Mouse (Mus musculus): ENCODE data around the gene Foxm1. TPM values are rescaled to one million over a fixed set of nuclear protein-coding genes. Genes with fewer than 3 reads are reported as not detected.

Foxm1 gene
- total and polyA plus RNA-seq, 3 experiments, result 0.65 to 0.89 (median 0.80) TPM

DNA sequence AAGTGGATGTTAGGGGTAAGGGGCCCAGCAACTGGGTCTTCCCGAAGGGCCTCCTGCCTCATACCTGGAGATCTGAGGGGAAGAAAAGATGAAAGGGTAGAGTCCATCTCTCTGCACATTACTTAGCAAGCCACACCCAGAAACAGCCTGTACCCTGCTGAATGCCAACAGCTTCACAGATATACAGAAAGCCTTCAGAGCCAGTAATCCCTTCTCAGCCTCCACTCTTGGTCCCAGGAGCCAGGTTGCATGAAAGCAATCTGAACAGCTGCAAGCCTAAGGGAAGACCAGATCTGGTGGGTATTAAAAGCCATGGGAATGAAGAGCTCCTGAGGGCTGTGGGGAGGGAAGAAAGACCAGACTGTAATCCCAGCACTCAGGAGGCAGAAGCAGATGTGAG, 26.4 kb downstream of the Foxm1 start:
- no peak for DNase-seq
- intact Hi-C loops (cut with DNase I), result no loop called here
- WGBS, result 89% methylated on average over 1 of the region's 1 CpGs

DNA sequence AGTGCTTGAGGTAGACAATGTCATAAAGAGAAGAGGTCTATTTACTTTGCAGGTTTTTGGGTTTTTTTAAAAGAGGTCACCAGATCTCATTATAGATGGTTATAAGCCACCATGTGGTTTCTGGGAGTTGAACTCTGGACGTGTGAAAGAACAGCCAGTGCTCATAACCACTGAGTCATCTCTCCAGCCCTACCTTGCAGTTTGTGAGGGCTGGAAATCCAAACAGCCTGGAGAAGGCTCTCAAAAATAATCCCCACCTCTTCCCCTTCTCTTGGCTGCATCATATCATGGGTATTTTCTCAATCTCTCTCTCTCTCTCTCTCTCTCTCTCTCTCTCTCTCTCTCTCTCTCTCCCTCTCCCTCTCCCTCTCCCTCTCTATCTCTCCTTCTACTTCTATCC, 27.9 kb downstream of the Foxm1 start:
- no peaks in the 10 kb centered on the region for H3K27me3 ChIP-seq (ENCODE audit: control insufficient read depth, insufficient read depth, low read length)
- H3K4me3 ChIP-seq, result no peak overlapping the region
- no peak for DNase-seq
- 50% methylated on average over 1 of the region's 1 CpGs for WGBS
- no peaks in the 10 kb centered on the region for H3K36me3 ChIP-seq (ENCODE audit: control insufficient read depth, insufficient read depth, low read length)
- no peak overlapping the region for H3K27ac ChIP-seq
- H3K4me1 ChIP-seq (ENCODE audit: control insufficient read depth, insufficient read depth, low read length), result peaks cover 2% of the 10 kb centered on the region; the same call in 1 of the 2 replicates
- no peak overlapping the region for H3K9ac ChIP-seq (ENCODE audit: low read depth, low read length)
- intact Hi-C loops (cut with DNase I), result no loop called here
- no peak for TF ChIP-seq CTCF (IDR thresholded peaks at IDR 0.05)
- TF ChIP-seq EP300 (IDR thresholded peaks at IDR 0.05; ENCODE audit: insufficient read depth, low read depth, low read length), result no peak
- no peak for TF ChIP-seq POLR2A (IDR thresholded peaks at IDR 0.05; ENCODE audit: insufficient read depth, low read depth, low read length)
- H3K79me2 ChIP-seq (replicated peaks; ENCODE audit: control insufficient read depth, insufficient read depth, low read length), result no peaks in the 10 kb centered on the region

More for the DNA sequence above, 26.4 kb downstream of the Foxm1 start:
- Histone ChIP-seq H3K27me3 (ENCODE audit: control insufficient read depth, insufficient read depth, low read length) (no peaks in the 10 kb centered on the region), H3K4me3 (no peak overlapping the region), H3K79me2 (replicated peaks; ENCODE audit: control insufficient read depth, insufficient read depth, low read length) (no peaks in the 10 kb centered on the region), H3K4me1 (ENCODE audit: control insufficient read depth, insufficient read depth, low read length) (peaks cover 2% of the 10 kb centered on the region; the same call in 1 of the 2 replicates), H3K9ac (ENCODE audit: low read depth, low read length) (no peak overlapping the region), H3K36me3 (ENCODE audit: control insufficient read depth, insufficient read depth, low read length) (no peaks in the 10 kb centered on the region), H3K27ac (no peak overlapping the region)
- TF ChIP-seq CTCF (IDR thresholded peaks at IDR 0.05) (no peak), POLR2A (IDR thresholded peaks at IDR 0.05; ENCODE audit: insufficient read depth, low read depth, low read length) (no peak), EP300 (IDR thresholded peaks at IDR 0.05; ENCODE audit: insufficient read depth, low read depth, low read length) (no peak)

DNA sequence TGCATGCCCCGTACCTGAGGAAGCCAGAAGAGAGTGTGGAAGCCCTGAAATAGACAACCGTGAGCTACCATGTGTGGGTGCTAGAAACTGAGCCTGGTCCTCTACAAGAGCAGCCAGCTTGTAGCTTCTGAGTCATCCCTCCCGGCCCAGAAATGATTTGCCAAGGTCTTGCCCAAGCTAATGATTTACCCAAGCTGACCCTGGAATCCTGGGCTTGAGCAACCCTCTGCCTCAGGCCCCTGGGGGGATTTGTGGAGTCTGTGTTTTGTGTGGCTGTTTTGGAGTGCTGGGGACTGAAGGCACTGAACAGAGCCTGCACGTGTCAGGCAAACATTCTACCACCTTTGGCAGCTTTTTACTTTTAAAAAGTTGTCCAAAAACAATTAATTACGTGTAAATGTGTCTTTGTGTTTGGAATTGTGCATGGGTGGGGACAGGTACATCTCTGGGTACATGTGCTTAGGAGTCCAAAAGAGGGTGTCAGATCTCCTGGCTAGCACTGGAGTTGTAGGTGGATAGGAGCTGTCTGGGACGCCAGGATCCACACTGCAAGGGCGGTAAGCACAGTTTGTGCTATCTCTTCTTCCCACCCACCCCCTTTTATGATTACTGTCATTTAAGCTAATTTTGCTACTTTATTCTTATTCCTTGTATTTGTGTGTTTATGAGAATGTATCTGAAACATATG, 35.0 kb downstream of the Foxm1 start:
- H3K36me3 ChIP-seq (ENCODE audit: control insufficient read depth, insufficient read depth, low read length), result no peaks in the 10 kb centered on the region
- H3K4me1 ChIP-seq (ENCODE audit: control insufficient read depth, insufficient read depth, low read length), result peaks cover 2% of the 10 kb centered on the region; the same call in 1 of the 2 replicates
- no peak overlapping the region for H3K27ac ChIP-seq
- TF ChIP-seq CTCF (IDR thresholded peaks at IDR 0.05), result no peak
- TF ChIP-seq EP300 (IDR thresholded peaks at IDR 0.05; ENCODE audit: insufficient read depth, low read depth, low read length), result no peak
- TF ChIP-seq POLR2A (IDR thresholded peaks at IDR 0.05; ENCODE audit: insufficient read depth, low read depth, low read length), result no peak
- intact Hi-C loops (cut with DNase I), result no loop called here
- H3K79me2 ChIP-seq (replicated peaks; ENCODE audit: control insufficient read depth, insufficient read depth, low read length), result no peaks in the 10 kb centered on the region
- H3K27me3 ChIP-seq (ENCODE audit: control insufficient read depth, insufficient read depth, low read length), result no peaks in the 10 kb centered on the region
- no peak overlapping the region for H3K4me3 ChIP-seq
- WGBS, result 77% methylated on average over 7 of the region's 7 CpGs
- H3K9ac ChIP-seq (ENCODE audit: low read depth, low read length), result no peak overlapping the region
- DNase-seq, result no peak

DNA sequence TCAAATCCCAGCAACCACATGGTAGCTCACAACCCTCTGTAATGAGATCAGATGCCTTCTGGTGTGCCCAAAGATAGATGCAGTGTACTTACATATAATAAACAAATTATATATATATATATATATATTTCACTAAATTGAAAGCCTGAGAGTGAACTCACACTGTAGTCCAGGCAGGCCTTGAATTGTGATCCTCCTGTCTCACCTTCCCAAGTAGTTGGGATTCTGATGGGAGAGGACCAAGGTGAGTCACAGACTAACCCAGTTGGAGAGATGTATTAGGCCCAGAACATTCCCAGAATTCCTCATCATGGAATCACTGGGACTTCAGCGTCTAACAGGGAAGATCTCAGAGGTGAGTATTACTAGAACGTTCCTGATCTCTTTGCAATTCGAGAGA, 36.2 kb downstream of the Foxm1 start, which contains the start of gene Nrip2:
TSS of gene Nrip2 (plus strand) at position 301 of the 400 bp plus-strand sequence.
- WGBS, result 76% methylated on average over 3 of the region's 3 CpGs
- no peak within 1 kb of the TSS for H3K27ac ChIP-seq
- H3K9ac ChIP-seq (ENCODE audit: low read depth, low read length), result peak within 1 kb of the TSS; percentile 6; the same call in 1 of the 2 replicates
- H3K4me3 ChIP-seq, result no peak within 1 kb of the TSS
- no peak for DNase-seq
- intact Hi-C loops (cut with DNase I), result no loop called here
- H3K36me3 ChIP-seq (ENCODE audit: control insufficient read depth, insufficient read depth, low read length), result no peaks in the 10 kb centered on the region
- H3K27me3 ChIP-seq (ENCODE audit: control insufficient read depth, insufficient read depth, low read length), result no peaks in the 10 kb centered on the region
- TF ChIP-seq CTCF (IDR thresholded peaks at IDR 0.05) (no peak), EP300 (IDR thresholded peaks at IDR 0.05; ENCODE audit: insufficient read depth, low read depth, low read length) (no peak), POLR2A (IDR thresholded peaks at IDR 0.05; ENCODE audit: insufficient read depth, low read depth, low read length) (no peak)
- H3K4me1 ChIP-seq (ENCODE audit: control insufficient read depth, insufficient read depth, low read length), result no peaks in the 10 kb centered on the region
- no peaks in the 10 kb centered on the region for H3K79me2 ChIP-seq (replicated peaks; ENCODE audit: control insufficient read depth, insufficient read depth, low read length)

DNA sequence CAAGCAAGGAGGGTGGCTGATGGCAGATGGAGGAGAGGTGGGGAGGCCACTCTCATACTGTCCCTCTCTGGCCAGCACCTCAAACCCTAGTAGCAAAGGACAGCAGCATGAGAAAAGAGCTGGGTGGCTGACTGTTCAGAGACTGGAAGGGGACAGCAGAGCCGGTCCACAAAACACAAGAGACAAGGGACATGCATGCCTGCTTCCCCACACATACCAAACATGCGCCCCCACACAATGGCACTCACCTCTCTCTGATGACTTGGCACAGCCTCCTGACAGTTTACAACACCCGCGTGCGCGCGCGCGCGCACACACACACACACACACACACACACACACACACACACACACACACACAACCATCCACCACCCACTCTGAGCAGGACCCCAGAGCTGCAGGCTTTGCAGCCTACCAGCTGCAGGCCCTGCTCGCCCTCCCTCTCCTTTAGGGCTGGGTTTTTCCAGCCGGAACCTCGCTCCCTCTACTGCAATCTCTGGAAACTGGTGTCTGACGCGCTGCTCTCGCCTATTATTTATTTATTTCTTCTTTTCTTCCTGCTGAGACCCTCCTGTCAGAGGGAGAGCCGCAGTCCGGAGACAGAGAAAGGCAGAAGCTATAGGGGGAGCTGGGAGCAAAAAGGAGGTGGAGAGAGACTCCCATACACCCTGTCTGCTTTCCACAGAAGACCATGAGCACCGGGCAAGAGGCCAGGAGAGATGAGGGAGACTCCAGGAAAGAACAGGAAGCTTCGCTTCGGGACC, 36.8 kb downstream of the Foxm1 start:
- Histone ChIP-seq H3K79me2 (replicated peaks; ENCODE audit: control insufficient read depth, insufficient read depth, low read length) (no peaks in the 10 kb centered on the region), H3K36me3 (ENCODE audit: control insufficient read depth, insufficient read depth, low read length) (no peaks in the 10 kb centered on the region), H3K27ac (no peak overlapping the region), H3K9ac (ENCODE audit: low read depth, low read length) (peak overlapping the region; percentile 6; the same call in 1 of the 2 replicates), H3K4me3 (no peak overlapping the region), H3K27me3 (ENCODE audit: control insufficient read depth, insufficient read depth, low read length) (no peaks in the 10 kb centered on the region), H3K4me1 (ENCODE audit: control insufficient read depth, insufficient read depth, low read length) (no peaks in the 10 kb centered on the region)
- intact Hi-C loops (cut with DNase I), result no loop called here
- 33% methylated on average over 21 of the region's 21 CpGs for WGBS
- DNase-seq, result peak; percentile 15 to 34
- TF ChIP-seq POLR2A (IDR thresholded peaks at IDR 0.05; ENCODE audit: insufficient read depth, low read depth, low read length) (no peak), CTCF (IDR thresholded peaks at IDR 0.05) (no peak)

DNA sequence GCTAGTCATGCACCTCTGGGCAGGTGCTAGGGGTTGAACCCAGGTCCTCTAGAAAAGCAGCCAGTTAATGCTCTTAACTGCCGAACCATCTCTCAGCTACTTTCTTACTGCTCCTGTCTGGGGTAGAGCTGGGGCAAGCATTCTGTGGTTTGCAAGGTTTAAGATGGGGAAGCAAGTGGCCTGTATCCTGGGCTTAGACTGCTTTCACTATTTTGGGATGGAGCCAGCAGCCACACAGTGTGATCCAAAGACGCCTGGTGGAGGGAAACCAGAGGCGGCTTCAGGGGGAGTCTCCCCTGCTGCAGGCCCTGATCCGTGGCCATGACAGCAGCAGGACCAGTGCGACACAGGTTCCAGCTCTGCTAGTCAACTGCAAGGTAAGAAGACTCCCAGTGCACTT, 41.9 kb downstream of the Foxm1 start:
- intact Hi-C loops (cut with DNase I), result no loop called here
- no peak overlapping the region for H3K4me3 ChIP-seq
- H3K27me3 ChIP-seq (ENCODE audit: control insufficient read depth, insufficient read depth, low read length), result no peaks in the 10 kb centered on the region
- no peaks in the 10 kb centered on the region for H3K4me1 ChIP-seq (ENCODE audit: control insufficient read depth, insufficient read depth, low read length)
- DNase-seq, result no peak
- WGBS, result 48% methylated on average over 5 of the region's 5 CpGs
- no peaks in the 10 kb centered on the region for H3K79me2 ChIP-seq (replicated peaks; ENCODE audit: control insufficient read depth, insufficient read depth, low read length)
- H3K36me3 ChIP-seq (ENCODE audit: control insufficient read depth, insufficient read depth, low read length), result no peaks in the 10 kb centered on the region
- H3K9ac ChIP-seq (ENCODE audit: low read depth, low read length), result no peak overlapping the region
- H3K27ac ChIP-seq, result no peak overlapping the region
- TF ChIP-seq POLR2A (IDR thresholded peaks at IDR 0.05; ENCODE audit: insufficient read depth, low read depth, low read length) (no peak), EP300 (IDR thresholded peaks at IDR 0.05; ENCODE audit: insufficient read depth, low read depth, low read length) (no peak), CTCF (IDR thresholded peaks at IDR 0.05) (no peak)

Measured in heart, adult 2 months (tissue).